Mouse (Mus musculus): ENCODE data around the gene Cdc42se1.

DNA sequence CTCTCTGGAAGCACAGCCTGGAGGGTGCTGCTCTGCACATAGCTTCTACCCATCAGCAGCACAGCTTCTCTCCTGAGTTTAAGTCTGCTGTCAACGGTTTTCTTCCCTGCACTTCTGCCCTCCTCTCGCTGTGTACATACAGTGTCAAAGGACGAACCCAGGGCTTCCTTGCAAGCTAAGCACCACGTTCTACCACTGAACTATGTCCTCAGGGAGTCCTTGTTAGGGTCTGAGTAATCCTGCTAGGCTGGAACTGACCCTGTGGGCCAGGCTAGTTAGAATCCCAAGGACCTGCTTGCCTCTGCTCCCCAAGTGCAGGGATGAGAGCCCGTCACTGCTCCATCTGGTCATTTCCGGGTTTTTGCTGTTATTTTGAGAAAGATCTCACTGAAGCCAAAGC is 41.6 kb upstream of the Cdc42se1 start:
- TF ChIP-seq CTCF (IDR thresholded peaks at IDR 0.05; ENCODE audit: low read depth) (no peak), EP300 (IDR thresholded peaks at IDR 0.05; ENCODE audit: low read depth) (no peak)

Measured in liver, embryonic 14.5 days (tissue).